Mouse (Mus musculus): ENCODE data around the gene Dtx3l. TPM values are rescaled to one million over a fixed set of nuclear protein-coding genes. Genes with fewer than 3 reads are reported as not detected.

Dtx3l gene
- polyA plus RNA-seq, 1 experiment from 2014 or later, result 4.1 TPM

- Histone ChIP-seq H3K27ac (replicated peaks; ENCODE audit: low read depth, low read length) (no peak overlapping the region), H3K4me1 (ENCODE audit: control insufficient read depth, insufficient read depth, low read length) (no peaks in the 10 kb centered on the region), H3K4me3 (ENCODE audit: low read depth, low read length) (no peak overlapping the region), H3K9me3 (ENCODE audit: control insufficient read depth, low read length) (no peaks in the 10 kb centered on the region), H3K9ac (ENCODE audit: low read length) (no peak overlapping the region), H3K4me2 (ENCODE audit: low read depth, severe bottlenecking) (no peak overlapping the region), H3K36me3 (ENCODE audit: control insufficient read depth, insufficient read depth, low read length) (no peaks in the 10 kb centered on the region), H3K27me3 (ENCODE audit: control insufficient read depth, insufficient read depth, low read length) (no peaks in the 10 kb centered on the region)
- 56% methylated on average over 6 of the region's 6 CpGs for WGBS
- ATAC-seq (ENCODE audit: insufficient number of reproducible peaks, low FRiP score, low TSS enrichment, low read depth), result no peak
- no peak for DNase-seq (ENCODE audit: low spot score)
Observed at GRCm38 (mm10) chr16:35918721-35919543, 20.0 kb downstream of the Dtx3l start.

- Histone ChIP-seq H3K4me3 (ENCODE audit: low read depth, low read length) (no peak overlapping the region), H3K4me2 (ENCODE audit: low read depth, severe bottlenecking) (no peak overlapping the region), H3K27ac (replicated peaks; ENCODE audit: low read depth, low read length) (no peak overlapping the region), H3K27me3 (ENCODE audit: control insufficient read depth, insufficient read depth, low read length) (no peaks in the 10 kb centered on the region), H3K36me3 (ENCODE audit: control insufficient read depth, insufficient read depth, low read length) (no peaks in the 10 kb centered on the region), H3K9me3 (ENCODE audit: control insufficient read depth, low read length) (no peaks in the 10 kb centered on the region), H3K4me1 (ENCODE audit: control insufficient read depth, insufficient read depth, low read length) (no peaks in the 10 kb centered on the region), H3K9ac (ENCODE audit: low read length) (no peak overlapping the region)
- 69% methylated on average over 5 of the region's 5 CpGs for WGBS
- DNase-seq (ENCODE audit: low spot score) (no peak), ATAC-seq (ENCODE audit: insufficient number of reproducible peaks, low FRiP score, low TSS enrichment, low read depth) (no peak)
Observed at GRCm38 (mm10) chr16:35914301-35914700, 24.6 kb downstream of the Dtx3l start.

- Histone ChIP-seq H3K4me3 (ENCODE audit: low read depth, low read length) (no peak overlapping the region), H3K27me3 (ENCODE audit: control insufficient read depth, insufficient read depth, low read length) (no peaks in the 10 kb centered on the region), H3K9ac (ENCODE audit: low read length) (no peak overlapping the region), H3K36me3 (ENCODE audit: control insufficient read depth, insufficient read depth, low read length) (no peaks in the 10 kb centered on the region), H3K4me1 (ENCODE audit: control insufficient read depth, insufficient read depth, low read length) (no peaks in the 10 kb centered on the region), H3K4me2 (ENCODE audit: low read depth, severe bottlenecking) (no peak overlapping the region), H3K27ac (replicated peaks; ENCODE audit: low read depth, low read length) (no peak overlapping the region), H3K9me3 (ENCODE audit: control insufficient read depth, low read length) (no peaks in the 10 kb centered on the region)
- DNase-seq (ENCODE audit: low spot score), result peak; percentile 29
- 69% methylated on average over 1 of the region's 1 CpGs for WGBS
- no peak for ATAC-seq (ENCODE audit: insufficient number of reproducible peaks, low FRiP score, low TSS enrichment, low read depth)
Observed at GRCm38 (mm10) chr16:35913526-35913925, 25.4 kb downstream of the Dtx3l start.

- H3K27me3 ChIP-seq (ENCODE audit: control insufficient read depth, insufficient read depth, low read length), result no peaks in the 10 kb centered on the region
- 89% methylated on average over 3 of the region's 3 CpGs for WGBS
Observed at GRCm38 (mm10) chr16:35911449-35911848, 27.5 kb downstream of the Dtx3l start.

GRCm38 (mm10) chr16:35907432-35908201 lies 31.3 kb downstream of the Dtx3l start:
- no peaks in the 10 kb centered on the region for H3K36me3 ChIP-seq (ENCODE audit: control insufficient read depth, insufficient read depth, low read length)
- DNase-seq (ENCODE audit: low spot score), result no peak
- no peak overlapping the region for H3K27ac ChIP-seq (replicated peaks; ENCODE audit: low read depth, low read length)
- H3K27me3 ChIP-seq (ENCODE audit: control insufficient read depth, insufficient read depth, low read length), result no peaks in the 10 kb centered on the region
- no peak for ATAC-seq (ENCODE audit: insufficient number of reproducible peaks, low FRiP score, low TSS enrichment, low read depth)
- 70% methylated on average over 4 of the region's 4 CpGs for WGBS
- no peaks in the 10 kb centered on the region for H3K9me3 ChIP-seq (ENCODE audit: control insufficient read depth, low read length)
- H3K4me2 ChIP-seq (ENCODE audit: low read depth, severe bottlenecking), result no peak overlapping the region
- H3K4me3 ChIP-seq (ENCODE audit: low read depth, low read length), result no peak overlapping the region
- no peaks in the 10 kb centered on the region for H3K4me1 ChIP-seq (ENCODE audit: control insufficient read depth, insufficient read depth, low read length)
- no peak overlapping the region for H3K9ac ChIP-seq (ENCODE audit: low read length)

More at GRCm38 (mm10) chr16:35911449-35911848, 27.5 kb downstream of the Dtx3l start:
- DNase-seq (ENCODE audit: low spot score) (no peak), ATAC-seq (ENCODE audit: insufficient number of reproducible peaks, low FRiP score, low TSS enrichment, low read depth) (no peak)
- Histone ChIP-seq H3K4me1 (ENCODE audit: control insufficient read depth, insufficient read depth, low read length) (no peaks in the 10 kb centered on the region), H3K4me2 (ENCODE audit: low read depth, severe bottlenecking) (no peak overlapping the region), H3K9ac (ENCODE audit: low read length) (no peak overlapping the region), H3K4me3 (ENCODE audit: low read depth, low read length) (no peak overlapping the region), H3K36me3 (ENCODE audit: control insufficient read depth, insufficient read depth, low read length) (no peaks in the 10 kb centered on the region), H3K9me3 (ENCODE audit: control insufficient read depth, low read length) (no peaks in the 10 kb centered on the region), H3K27ac (replicated peaks; ENCODE audit: low read depth, low read length) (no peak overlapping the region)

GRCm38 (mm10) chr16:35906887-35907286 lies 32.1 kb downstream of the Dtx3l start:
- WGBS, result 88% methylated on average over 7 of the region's 7 CpGs
- Histone ChIP-seq H3K4me2 (ENCODE audit: low read depth, severe bottlenecking) (no peak overlapping the region), H3K4me1 (ENCODE audit: control insufficient read depth, insufficient read depth, low read length) (no peaks in the 10 kb centered on the region), H3K9ac (ENCODE audit: low read length) (no peak overlapping the region), H3K9me3 (ENCODE audit: control insufficient read depth, low read length) (no peaks in the 10 kb centered on the region), H3K27ac (replicated peaks; ENCODE audit: low read depth, low read length) (no peak overlapping the region), H3K27me3 (ENCODE audit: control insufficient read depth, insufficient read depth, low read length) (no peaks in the 10 kb centered on the region), H3K4me3 (ENCODE audit: low read depth, low read length) (no peak overlapping the region), H3K36me3 (ENCODE audit: control insufficient read depth, insufficient read depth, low read length) (no peaks in the 10 kb centered on the region)
- DNase-seq (ENCODE audit: low spot score), result no peak
- no peak for ATAC-seq (ENCODE audit: insufficient number of reproducible peaks, low FRiP score, low TSS enrichment, low read depth)

- H3K4me3 ChIP-seq (ENCODE audit: low read depth, low read length), result no peak overlapping the region
- no peak overlapping the region for H3K4me2 ChIP-seq (ENCODE audit: low read depth, severe bottlenecking)
- no peak overlapping the region for H3K27ac ChIP-seq (replicated peaks; ENCODE audit: low read depth, low read length)
- no peaks in the 10 kb centered on the region for H3K9me3 ChIP-seq (ENCODE audit: control insufficient read depth, low read length)
- DNase-seq (ENCODE audit: low spot score) (no peak), ATAC-seq (ENCODE audit: insufficient number of reproducible peaks, low FRiP score, low TSS enrichment, low read depth) (no peak)
- no peaks in the 10 kb centered on the region for H3K4me1 ChIP-seq (ENCODE audit: control insufficient read depth, insufficient read depth, low read length)
- H3K9ac ChIP-seq (ENCODE audit: low read length), result no peak overlapping the region
- WGBS, result 80% methylated on average over 6 of the region's 6 CpGs
- no peaks in the 10 kb centered on the region for H3K36me3 ChIP-seq (ENCODE audit: control insufficient read depth, insufficient read depth, low read length)
- no peaks in the 10 kb centered on the region for H3K27me3 ChIP-seq (ENCODE audit: control insufficient read depth, insufficient read depth, low read length)
Observed at GRCm38 (mm10) chr16:35905819-35906485, 33.0 kb downstream of the Dtx3l start.

GRCm38 (mm10) chr16:35905355-35905754 lies 33.6 kb downstream of the Dtx3l start:
- no peak for DNase-seq (ENCODE audit: low spot score)
- Histone ChIP-seq H3K4me1 (ENCODE audit: control insufficient read depth, insufficient read depth, low read length) (no peaks in the 10 kb centered on the region), H3K27me3 (ENCODE audit: control insufficient read depth, insufficient read depth, low read length) (no peaks in the 10 kb centered on the region), H3K27ac (replicated peaks; ENCODE audit: low read depth, low read length) (no peak overlapping the region), H3K9ac (ENCODE audit: low read length) (no peak overlapping the region), H3K36me3 (ENCODE audit: control insufficient read depth, insufficient read depth, low read length) (no peaks in the 10 kb centered on the region), H3K4me3 (ENCODE audit: low read depth, low read length) (no peak overlapping the region), H3K4me2 (ENCODE audit: low read depth, severe bottlenecking) (no peak overlapping the region), H3K9me3 (ENCODE audit: control insufficient read depth, low read length) (no peaks in the 10 kb centered on the region)
- WGBS, result 76% methylated on average over 3 of the region's 3 CpGs
- no peak for ATAC-seq (ENCODE audit: insufficient number of reproducible peaks, low FRiP score, low TSS enrichment, low read depth)
